Mouse (Mus musculus) WW6 (cell line): ENCODE results near the gene Tex19.2.
"Not testable (repeated sequence)": the region's sequence is repeated elsewhere in the genome, so short reads cannot be mapped to it uniquely, and the experiment has no call there.

ENCODE experiments used
- DNase-seq: peaks from one replicate; pipeline ENCODE4 v3.0.0-alpha.2; 2013; ENCODE audit warnings: low read depth, low spot score

The Tex19.2 gene

GRCm38 (mm10) chr11:121111051-121111450 lies 7.4 kb downstream of the Tex19.2 start:
- DNase-seq, result no peak

GRCm38 (mm10) chr11:121109986-121110385 lies 8.5 kb downstream of the Tex19.2 start:
- no peak for DNase-seq

- DNase-seq, result no peak
Measured at GRCm38 (mm10) chr11:121108061-121108460, 10.4 kb downstream of the Tex19.2 start.

- not testable (repeated sequence) for DNase-seq
Measured at GRCm38 (mm10) chr11:121107242-121107641, 11.2 kb downstream of the Tex19.2 start.

GRCm38 (mm10) chr11:121101124-121101805 lies 17.2 kb downstream of the Tex19.2 start:
- DNase-seq, result no peak

GRCm38 (mm10) chr11:121100692-121101091 lies 17.8 kb downstream of the Tex19.2 start:
- DNase-seq, result no peak

- DNase-seq, result no peak
Measured at GRCm38 (mm10) chr11:121099762-121100161, 18.7 kb downstream of the Tex19.2 start.

- DNase-seq, result no peak
Measured at GRCm38 (mm10) chr11:121092606-121093585, 25.6 kb downstream of the Tex19.2 start.

- no peak for DNase-seq
Measured at GRCm38 (mm10) chr11:121090943-121091342, 27.5 kb downstream of the Tex19.2 start.

GRCm38 (mm10) chr11:121089756-121090546 lies 28.5 kb downstream of the Tex19.2 start:
- no peak for DNase-seq

- DNase-seq, result no peak
Measured at GRCm38 (mm10) chr11:121088997-121089396, 29.5 kb downstream of the Tex19.2 start.

GRCm38 (mm10) chr11:121086296-121086695 lies 32.2 kb downstream of the Tex19.2 start:
- no peak for DNase-seq

- no peak for DNase-seq
Measured at GRCm38 (mm10) chr11:121085181-121085580, 33.3 kb downstream of the Tex19.2 start.

GRCm38 (mm10) chr11:121082857-121083500 lies 35.5 kb downstream of the Tex19.2 start:
- DNase-seq, result no peak

GRCm38 (mm10) chr11:121082250-121082649 lies 36.2 kb downstream of the Tex19.2 start:
- DNase-seq, result no peak

GRCm38 (mm10) chr11:121081120-121081519 lies 37.4 kb downstream of the Tex19.2 start, which contains the start of gene Sectm1a:
Gene Sectm1a, minus strand, starts transcription at chr11:121081220.
- no peak for DNase-seq

- no peak for DNase-seq
Measured at GRCm38 (mm10) chr11:121080330-121080729, 38.1 kb downstream of the Tex19.2 start.

- DNase-seq, result no peak
Measured at GRCm38 (mm10) chr11:121075655-121076054, 42.8 kb downstream of the Tex19.2 start.

GRCm38 (mm10) chr11:121069662-121070061 lies 48.8 kb downstream of the Tex19.2 start:
- not testable (repeated sequence) for DNase-seq

- no peak for DNase-seq
Measured at GRCm38 (mm10) chr11:121067895-121068294, 50.6 kb downstream of the Tex19.2 start.
